Comparison of ENCODE assay signal across 8 mouse cellular contexts in the genomic region with DNA sequence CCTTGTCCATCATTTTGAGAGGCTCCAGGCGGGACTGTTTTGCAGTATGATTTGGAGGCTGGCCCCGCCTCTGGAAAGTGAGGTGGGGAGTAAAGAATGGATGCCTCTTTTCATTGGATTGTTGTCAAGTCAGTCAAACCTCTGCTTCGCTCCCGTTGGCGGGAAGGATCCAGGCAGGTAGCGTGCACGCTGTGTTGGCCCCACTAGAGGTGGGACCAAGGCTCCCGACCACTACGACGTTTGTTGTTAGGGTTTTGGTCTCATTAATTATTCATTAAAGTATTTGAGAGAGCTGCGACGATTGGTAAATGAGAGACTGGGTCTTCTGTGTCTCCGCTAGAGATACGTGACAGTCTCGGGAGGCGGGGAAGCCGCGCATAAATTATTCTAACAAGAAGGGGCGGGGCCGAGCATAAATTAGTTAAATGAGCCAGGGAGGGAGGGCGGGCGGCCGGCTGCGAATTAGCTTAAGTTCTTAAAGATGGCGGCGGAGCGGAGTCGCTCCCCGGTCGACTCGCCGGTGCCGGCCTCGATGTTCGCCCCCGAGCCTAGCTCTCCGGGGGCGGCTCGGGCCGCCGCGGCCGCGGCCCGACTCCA. TPM values are rescaled to one million over a fixed set of nuclear protein-coding genes. Genes with fewer than 3 reads are reported as not detected.
A peak's percentile ranks its signal among the peaks of the same experiment; 100 is the strongest.
DNase-seq lines count a peak whose midpoint lies in the region; ATAC-seq and TF ChIP-seq lines count a peak whose summit lies in the region.

Gene Gtpbp1, plus strand, starts transcription at position 420 of the 597 bp plus-strand sequence.

- H3K79me2 ChIP-seq in C2C12 (ENCODE audit: control insufficient read depth, insufficient read depth) (peaks cover 69% of the 10 kb centered on the region), myocyte (ENCODE audit: control insufficient read depth, insufficient read depth) (peaks cover 61% of the 10 kb centered on the region)
- H3K79me2 ChIP-seq in liver, adult 2 months (ENCODE audit: control insufficient read depth, insufficient read depth, low read length), result peaks cover 30% of the 10 kb centered on the region

- peak within 1 kb of the TSS; percentile 81 for H3K9ac ChIP-seq in heart, embryonic 11.5 days (ENCODE audit: low read depth, low read length)
- peak within 1 kb of the TSS; percentile 91 for H3K9ac ChIP-seq in kidney, embryonic 16.5 days (replicated peaks; ENCODE audit: low read length)
- peak within 1 kb of the TSS; percentile 89 for H3K9ac ChIP-seq in liver, adult 2 months (ENCODE audit: low read depth, low read length)

- 1% methylated on average over 45 of the region's 45 CpGs for WGBS in heart, embryonic 11.5 days (ENCODE audit: insufficient replicate concordance)
- WGBS in kidney, embryonic 16.5 days, result under 1% methylated on average over 45 of the region's 45 CpGs
- WGBS in liver, adult 2 months, result under 1% methylated on average over 45 of the region's 45 CpGs

- peak within 1 kb of the TSS; percentile 70 for H3K27ac ChIP-seq in heart, embryonic 11.5 days (ENCODE audit: low read depth, low read length)
- H3K27ac ChIP-seq in kidney, embryonic 16.5 days (ENCODE audit: low read length), result peak within 1 kb of the TSS; percentile 75
- H3K27ac ChIP-seq in liver, adult 2 months (replicated peaks; ENCODE audit: insufficient read depth, low read depth, low read length), result peak within 1 kb of the TSS; percentile 39

- H3K27me3 ChIP-seq in C2C12 (ENCODE audit: control insufficient read depth, insufficient read depth, insufficient read length) (no peaks in the 10 kb centered on the region), myocyte (ENCODE audit: control insufficient read depth, insufficient read depth, insufficient read length) (no peaks in the 10 kb centered on the region)
- no peaks in the 10 kb centered on the region for H3K27me3 ChIP-seq in erythroblast, embryonic 14.5 days (ENCODE audit: control insufficient read depth)
- no peaks in the 10 kb centered on the region for H3K27me3 ChIP-seq in heart, embryonic 11.5 days (ENCODE audit: control insufficient read depth, insufficient read depth, low read length)
- H3K27me3 ChIP-seq in kidney, embryonic 16.5 days (ENCODE audit: insufficient read depth, low read length), result no peaks in the 10 kb centered on the region
- H3K27me3 ChIP-seq in liver, adult 2 months (ENCODE audit: control insufficient read depth, insufficient read depth, low read length), result no peaks in the 10 kb centered on the region
- H3K27me3 ChIP-seq in splenic B cell, adult 2 months (ENCODE audit: control insufficient read depth, insufficient read depth, low read length, poor library complexity, severe bottlenecking), result no peaks in the 10 kb centered on the region

- H3K79me3 ChIP-seq in C2C12 (ENCODE audit: low read depth), result peaks cover 57% of the 10 kb centered on the region

- no peaks in the 10 kb centered on the region for H3K9me3 ChIP-seq in erythroblast, embryonic 14.5 days (ENCODE audit: control insufficient read depth, low read length)
- no peaks in the 10 kb centered on the region for H3K9me3 ChIP-seq in heart, embryonic 11.5 days (replicated peaks; ENCODE audit: control insufficient read depth, low read length)
- H3K9me3 ChIP-seq in kidney, embryonic 16.5 days (ENCODE audit: low read length), result no peaks in the 10 kb centered on the region

- H3ac ChIP-seq in C2C12 (ENCODE audit: control insufficient read depth, insufficient read length, low read depth) (peak within 1 kb of the TSS; percentile 92), myocyte (ENCODE audit: control insufficient read depth, insufficient read length) (peak within 1 kb of the TSS; percentile 75)

- no peak for TF ChIP-seq CTCF in C2C12 (IDR thresholded peaks at IDR 0.05; ENCODE audit: control insufficient read depth, insufficient read depth, insufficient read length)
- no peak for TF ChIP-seq CTCF in brain, embryonic 14.5 days (IDR thresholded peaks at IDR 0.05; ENCODE audit: borderline replicate concordance, extremely low read depth, insufficient read depth, insufficient read length)
- TF ChIP-seq CTCF in liver, adult 2 months (IDR thresholded peaks at IDR 0.05; ENCODE audit: low read depth, low read length), result no peak

- H3K36me3 ChIP-seq in C2C12 (ENCODE audit: control insufficient read depth, insufficient read depth), result peaks cover 11% of the 10 kb centered on the region
- peaks cover 34% of the 10 kb centered on the region for H3K36me3 ChIP-seq in erythroblast, embryonic 14.5 days (ENCODE audit: control insufficient read depth)
- H3K36me3 ChIP-seq in heart, embryonic 11.5 days (ENCODE audit: control insufficient read depth, insufficient read depth, low read length), result no peaks in the 10 kb centered on the region
- H3K36me3 ChIP-seq in kidney, embryonic 16.5 days (ENCODE audit: insufficient read depth, low read length), result 0 out of 2 replicates have a peak, but pooled peaks cover 3% of the 10 kb centered on the region
- H3K36me3 ChIP-seq in liver, adult 2 months (ENCODE audit: control insufficient read depth, insufficient read depth, low read length), result no peaks in the 10 kb centered on the region
- H3K36me3 ChIP-seq in myocyte (ENCODE audit: control insufficient read depth, insufficient read depth), result no peaks in the 10 kb centered on the region
- H3K36me3 ChIP-seq in splenic B cell, adult 2 months (ENCODE audit: control insufficient read depth, insufficient read depth, low read length, poor library complexity, severe bottlenecking), result peaks cover 3% of the 10 kb centered on the region; the same call in 1 of the 2 replicates

- peaks cover 79% of the 10 kb centered on the region for H3K4me1 ChIP-seq in erythroblast, embryonic 14.5 days (ENCODE audit: control insufficient read depth)
- peaks cover 31% of the 10 kb centered on the region for H3K4me1 ChIP-seq in heart, embryonic 11.5 days (ENCODE audit: control insufficient read depth, insufficient read depth, low read length)
- H3K4me1 ChIP-seq in kidney, embryonic 16.5 days (ENCODE audit: insufficient read depth, low read length), result peaks cover 53% of the 10 kb centered on the region
- H3K4me1 ChIP-seq in liver, adult 2 months (ENCODE audit: control insufficient read depth, insufficient read depth, low read length), result peaks cover 19% of the 10 kb centered on the region

- peak; percentile 89 for TF ChIP-seq POLR2A in brain, embryonic 14.5 days (IDR thresholded peaks at IDR 0.05; ENCODE audit: borderline replicate concordance, extremely low read depth, insufficient read depth, insufficient read length, poor library complexity, severe bottlenecking)
- TF ChIP-seq POLR2A in liver, adult 2 months (IDR thresholded peaks at IDR 0.05; ENCODE audit: extremely low read depth, insufficient read depth, low read length), result peak; percentile 88
- TF ChIP-seq POLR2A in myocyte (IDR thresholded peaks at IDR 0.05; ENCODE audit: insufficient read length, low read depth), result peak; percentile 69

- peak within 1 kb of the TSS; percentile 93 for H3K4me3 ChIP-seq in C2C12 (ENCODE audit: insufficient read depth, poor library complexity, severe bottlenecking)
- peak within 1 kb of the TSS; percentile 89 for H3K4me3 ChIP-seq in erythroblast, embryonic 14.5 days (replicated peaks)
- peak within 1 kb of the TSS; percentile 78 for H3K4me3 ChIP-seq in heart, embryonic 11.5 days (ENCODE audit: low read depth, low read length)
- H3K4me3 ChIP-seq in kidney, embryonic 16.5 days (ENCODE audit: low read length), result peak within 1 kb of the TSS; percentile 91
- peak within 1 kb of the TSS; percentile 75 for H3K4me3 ChIP-seq in liver, adult 2 months (ENCODE audit: insufficient read depth, low read depth, low read length)
- H3K4me3 ChIP-seq in myocyte, result peak within 1 kb of the TSS; percentile 46

- ATAC-seq in heart, embryonic 11.5 days (replicated peaks; ENCODE audit: insufficient number of reproducible peaks, low FRiP score, low TSS enrichment), result peak; percentile 91
- peak; percentile 97 for ATAC-seq in kidney, embryonic 16.5 days (ENCODE audit: low FRiP score, low TSS enrichment)

- peak within 1 kb of the TSS; percentile 74 for H3K4me2 ChIP-seq in heart, embryonic 11.5 days
- H3K4me2 ChIP-seq in kidney, embryonic 16.5 days (replicated peaks; ENCODE audit: low read depth, low read length), result peak within 1 kb of the TSS; percentile 84
- peak within 1 kb of the TSS; percentile 94 for H3K4me2 ChIP-seq in myocyte (ENCODE audit: low read depth)

- peak; percentile 100 for DNase-seq in brain, embryonic 14.5 days (ENCODE audit: low read depth)
- peak; percentile 99 for DNase-seq in liver, adult 2 months (ENCODE audit: extremely low read depth, low read depth, low spot score)
- peak; percentile 99 for DNase-seq in splenic B cell, adult 2 months (ENCODE audit: low read depth, low spot score)

TF ChIP-seq in C2C12, 6 proteins besides CTCF, POLR2A, EP300 and RAD21:
- no peak for TF ChIP-seq MYOG (IDR thresholded peaks at IDR 0.05; ENCODE audit: control insufficient read depth, extremely low read depth, insufficient read length)
- TF ChIP-seq MYOD1 (IDR thresholded peaks at IDR 0.05; ENCODE audit: control insufficient read depth, insufficient read length, low read depth), result no peak
- no peak for TF ChIP-seq FOSL1 (IDR thresholded peaks at IDR 0.05; ENCODE audit: insufficient read depth, low read length, poor library complexity, severe bottlenecking)
- TF ChIP-seq MAX (IDR thresholded peaks at IDR 0.05), result no peak
- TF ChIP-seq CEBPB (IDR thresholded peaks at IDR 0.05; ENCODE audit: low read depth), result no peak

TF ChIP-seq in myocyte, 11 proteins besides CTCF, POLR2A, EP300 and RAD21:
- TF ChIP-seq POLR2AphosphoS2 (IDR thresholded peaks at IDR 0.05; ENCODE audit: insufficient read length, low read depth) (peak; percentile 78), E2F4 (IDR thresholded peaks at IDR 0.05; ENCODE audit: insufficient read depth) (peak; percentile 86), SRF (IDR thresholded peaks at IDR 0.05; ENCODE audit: control insufficient read depth, insufficient read length, low read depth) (peak; percentile 41), REST (IDR thresholded peaks at IDR 0.05; ENCODE audit: insufficient read depth, insufficient read length) (no peak)

RNA-seq across cellular contexts. Expression of gene Gtpbp1, which starts in this region (rescaled TPM):
- polyA plus RNA-seq in C2C12 (2012; fragmentation: generic; extraction: Trizol) (62.5 TPM), myocyte (2012; fragmentation: generic; extraction: Trizol) (52.7 TPM)
- 41.2 and 61.0 TPM in 2 replicates for polyA plus RNA-seq in brain, embryonic 14.5 days (2012; rRNA removed)
- 21.9 and 23.6 TPM in 2 replicates for polyA plus RNA-seq in erythroblast, embryonic 14.5 days (2012)
- polyA plus RNA-seq in heart, embryonic 11.5 days (2014; fragmentation: Nextera tagmentation; extraction: Ambion mirVana), result 22.7 and 26.3 TPM in 2 replicates
- 32.7 and 36.6 TPM in 2 replicates for polyA plus RNA-seq in kidney, embryonic 16.5 days (2015; fragmentation: Nextera tagmentation; extraction: Ambion mirVana)
- 8.1 and 8.5 TPM in 2 replicates for total RNA-seq in liver, adult 2 months (2014; rRNA removed)
- polyA plus RNA-seq in liver, adult 2 months (2012; rRNA removed), result 12.8 and 13.2 TPM in 2 replicates

Comparison
In these comparisons a context has a peak if more than half of its experiments do, and no peak if none do; other contexts are left out.
1. Peak in every context shown above with its lines: DNase-seq, ATAC-seq, H3K4me3 ChIP-seq and H3K27ac ChIP-seq.